ENCODE assay signal across 13 mouse cellular contexts in the genomic region with DNA sequence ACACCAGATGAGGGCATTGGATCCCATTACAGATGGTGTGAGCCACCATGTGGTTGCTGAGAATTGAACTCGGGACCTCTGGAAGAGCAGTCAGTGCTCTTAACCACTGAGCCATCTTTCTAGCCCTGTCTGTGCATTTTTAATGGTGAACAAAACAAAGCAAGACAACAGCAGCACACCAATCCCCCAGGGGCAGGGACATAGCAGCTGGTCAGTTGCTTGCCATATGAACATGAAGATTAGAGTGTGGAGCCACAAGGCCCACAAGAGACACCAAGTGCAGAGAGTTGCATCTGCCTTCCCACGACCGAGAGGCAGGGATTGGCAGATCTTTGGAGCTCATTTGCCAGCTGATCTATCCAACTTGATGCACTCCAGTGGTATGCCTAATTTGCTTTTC.
"Had no signal": no experiment of that assay in that cellular context is flagged by ENCODE, and none has a peak within 500 bp of the region (broad histone marks: within the 10 kb centered on the region; RNA-seq: fewer than 3 reads in every experiment).

No protein-coding gene starts in this region.

- DNase-seq: gastrocnemius, adult 2 months; gastrocnemius, postnatal 10 days; gastrocnemius, postnatal 25 days; heart, adult 2 months; heart, postnatal 10 days; heart, postnatal 4 days; kidney, adult 18-20 months; kidney, adult 8-10 months; kidney, postnatal 10 days; kidney, postnatal 25 days; kidney, postnatal 4 days; liver; liver, embryonic 13.5 days had no signal
